Mouse (Mus musculus): ENCODE measurements around the gene Gfra4. TPM values are rescaled to one million over a fixed set of nuclear protein-coding genes. Genes with fewer than 3 reads are reported as not detected.

Gfra4 gene
- polyA plus RNA-seq, 1 experiment from 2014 or later: 15.2 TPM

GRCm38 (mm10) chr2:131029065-131029935 lies 13.6 kb downstream of the Gfra4 start:
- Histone ChIP-seq H3K4me1 (replicated peaks) (no peaks in the 10 kb centered on the region), H3K27ac (no peak overlapping the region), H3K4me3 (replicated peaks) (no peak overlapping the region), H3K9me3 (no peaks in the 10 kb centered on the region), H3K36me3 (peaks cover 39% of the 10 kb centered on the region), H3K4me2 (replicated peaks) (no peak overlapping the region), H3K9ac (replicated peaks) (no peak overlapping the region), H3K27me3 (no peaks in the 10 kb centered on the region)
- 83% methylated on average over 9 of the region's 9 CpGs for WGBS
- no peak for ATAC-seq

GRCm38 (mm10) chr2:131026941-131027340 lies 15.9 kb downstream of the Gfra4 start:
- H3K36me3 ChIP-seq: peaks cover 60% of the 10 kb centered on the region
- H3K4me2 ChIP-seq (replicated peaks): no peak overlapping the region
- H3K4me1 ChIP-seq (replicated peaks): no peaks in the 10 kb centered on the region
- H3K27ac ChIP-seq: no peak overlapping the region
- H3K9me3 ChIP-seq: no peaks in the 10 kb centered on the region
- 91% methylated on average over 3 of the region's 3 CpGs for WGBS
- H3K4me3 ChIP-seq (replicated peaks): no peak overlapping the region
- no peaks in the 10 kb centered on the region for H3K27me3 ChIP-seq
- H3K9ac ChIP-seq (replicated peaks): no peak overlapping the region
- no peak for ATAC-seq

- Histone ChIP-seq H3K4me1 (replicated peaks) (no peaks in the 10 kb centered on the region), H3K9me3 (no peaks in the 10 kb centered on the region), H3K36me3 (peaks cover 74% of the 10 kb centered on the region), H3K27me3 (no peaks in the 10 kb centered on the region), H3K27ac (no peak overlapping the region), H3K4me3 (replicated peaks) (no peak overlapping the region), H3K4me2 (replicated peaks) (no peak overlapping the region), H3K9ac (replicated peaks) (no peak overlapping the region)
- WGBS: 97% methylated on average over 2 of the region's 2 CpGs
- no peak for ATAC-seq
Observed at GRCm38 (mm10) chr2:131025230-131025629, 17.7 kb downstream of the Gfra4 start.

GRCm38 (mm10) chr2:131010566-131010965 lies 32.3 kb downstream of the Gfra4 start:
- Histone ChIP-seq H3K4me3 (replicated peaks) (no peak overlapping the region), H3K9me3 (no peaks in the 10 kb centered on the region), H3K27ac (no peak overlapping the region), H3K4me2 (replicated peaks) (no peak overlapping the region), H3K27me3 (no peaks in the 10 kb centered on the region), H3K4me1 (replicated peaks) (no peaks in the 10 kb centered on the region), H3K9ac (replicated peaks) (no peak overlapping the region), H3K36me3 (peaks cover 68% of the 10 kb centered on the region)
- ATAC-seq: no peak
- WGBS: 77% methylated on average over 1 of the region's 1 CpGs

GRCm38 (mm10) chr2:131009123-131009522 lies 33.8 kb downstream of the Gfra4 start:
- ATAC-seq: no peak
- Histone ChIP-seq H3K27ac (no peak overlapping the region), H3K9me3 (no peaks in the 10 kb centered on the region), H3K36me3 (peaks cover 68% of the 10 kb centered on the region), H3K4me1 (replicated peaks) (no peaks in the 10 kb centered on the region), H3K27me3 (no peaks in the 10 kb centered on the region), H3K9ac (replicated peaks) (no peak overlapping the region), H3K4me3 (replicated peaks) (no peak overlapping the region), H3K4me2 (replicated peaks) (no peak overlapping the region)
- WGBS: 88% methylated on average over 2 of the region's 2 CpGs

GRCm38 (mm10) chr2:130992818-130993217 lies 50.1 kb downstream of the Gfra4 start:
- ATAC-seq: no peak
- H3K9ac ChIP-seq (replicated peaks): no peak overlapping the region
- 92% methylated on average over 2 of the region's 2 CpGs for WGBS
- H3K9me3 ChIP-seq: no peaks in the 10 kb centered on the region
- H3K27ac ChIP-seq: no peak overlapping the region
- no peaks in the 10 kb centered on the region for H3K4me1 ChIP-seq (replicated peaks)
- peaks cover 26% of the 10 kb centered on the region for H3K36me3 ChIP-seq
- H3K4me2 ChIP-seq (replicated peaks): no peak overlapping the region
- no peaks in the 10 kb centered on the region for H3K27me3 ChIP-seq
- H3K4me3 ChIP-seq (replicated peaks): no peak overlapping the region

Small RNA genes within 50 kb of the gene (microRNA-seq; reads per million reads assigned to microRNA genes)
- gene Mir6973b: not detected

Other genes starting within 250 kb of the Gfra4 start
- gene 4930402H24Rik, start 136.7 kb downstream of the Gfra4 start, polyA plus RNA-seq (2015; fragmentation: Nextera tagmentation; extraction: Ambion mirVana): 109 and 112 TPM in 2 replicates
- gene Atrn, start 136.6 kb downstream of the Gfra4 start, polyA plus RNA-seq (2015; fragmentation: Nextera tagmentation; extraction: Ambion mirVana): 11.9 and 12.9 TPM in 2 replicates
- gene Adam33, start 20.7 kb upstream of the Gfra4 start, polyA plus RNA-seq (2015; fragmentation: Nextera tagmentation; extraction: Ambion mirVana): 0.38 and 0.81 TPM in 2 replicates
- 0.06 and 0.17 TPM in 2 replicates for gene Siglec1, start 43.7 kb upstream of the Gfra4 start, polyA plus RNA-seq (2015; fragmentation: Nextera tagmentation; extraction: Ambion mirVana)
- gene Hspa12b, start 84.2 kb upstream of the Gfra4 start, polyA plus RNA-seq (2015; fragmentation: Nextera tagmentation; extraction: Ambion mirVana): 3.1 and 4.0 TPM in 2 replicates
- gene Gm11037, start 90.4 kb upstream of the Gfra4 start, polyA plus RNA-seq (2015; fragmentation: Nextera tagmentation; extraction: Ambion mirVana): not detected in 2 replicates
- 89.6 and 92.2 TPM in 2 replicates for gene 1700037H04Rik, start 117.0 kb upstream of the Gfra4 start, polyA plus RNA-seq (2015; fragmentation: Nextera tagmentation; extraction: Ambion mirVana)
- 13.3 and 15.0 TPM in 2 replicates for gene Cenpb, start 137.0 kb upstream of the Gfra4 start, polyA plus RNA-seq (2015; fragmentation: Nextera tagmentation; extraction: Ambion mirVana)
- gene Cdc25b, start 143.9 kb upstream of the Gfra4 start, polyA plus RNA-seq (2015; fragmentation: Nextera tagmentation; extraction: Ambion mirVana): 50.6 and 59.3 TPM in 2 replicates
- 10.8 and 11.5 TPM in 2 replicates for gene Spef1, start 144.2 kb upstream of the Gfra4 start, polyA plus RNA-seq (2015; fragmentation: Nextera tagmentation; extraction: Ambion mirVana)
- 32.7 and 33.4 TPM in 2 replicates for gene Ap5s1, start 164.0 kb upstream of the Gfra4 start, polyA plus RNA-seq (2015; fragmentation: Nextera tagmentation; extraction: Ambion mirVana)
- 6.6 and 8.6 TPM in 2 replicates for gene Mavs, start 191.0 kb upstream of the Gfra4 start, polyA plus RNA-seq (2015; fragmentation: Nextera tagmentation; extraction: Ambion mirVana)
- gene Pank2, start 219.4 kb upstream of the Gfra4 start, polyA plus RNA-seq (2015; fragmentation: Nextera tagmentation; extraction: Ambion mirVana): 29.2 and 33.9 TPM in 2 replicates